Comparison of ENCODE assay signal across 8 mouse cellular contexts in the genomic region with DNA sequence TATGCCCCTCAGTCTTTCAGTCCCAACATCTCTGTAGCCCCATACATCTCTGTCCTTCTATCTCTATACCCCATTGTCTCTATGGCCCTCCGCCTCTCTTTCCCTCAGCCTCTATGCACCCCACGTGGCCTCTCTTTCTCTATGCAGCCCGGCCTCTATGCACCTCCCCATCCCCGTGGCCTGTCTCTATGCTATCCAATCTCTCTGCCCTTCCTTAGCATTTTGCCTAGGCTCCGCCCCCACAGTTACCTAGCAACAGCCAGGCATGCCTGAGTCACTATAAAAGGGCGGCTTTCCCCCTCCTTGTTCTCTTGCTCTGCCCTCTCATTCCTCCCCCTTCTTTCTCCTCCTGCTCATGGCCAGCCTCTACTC. TPM values are rescaled to one million over a fixed set of nuclear protein-coding genes. Genes with fewer than 3 reads are reported as not detected.
DNase-seq lines count a peak whose midpoint lies in the region; ATAC-seq lines count a peak whose summit lies in the region.

No protein-coding gene starts in this region.

- peak overlapping the region; percentile 39 for H3K4me3 ChIP-seq in intestine, embryonic 15.5 days (replicated peaks)

- H3K27ac ChIP-seq in intestine, embryonic 15.5 days: peak overlapping the region; percentile 66

- H3K9me3 ChIP-seq in intestine, embryonic 15.5 days: no peaks in the 10 kb centered on the region

- no peaks in the 10 kb centered on the region for H3K36me3 ChIP-seq in intestine, embryonic 15.5 days

- H3K4me1 ChIP-seq in intestine, embryonic 15.5 days (replicated peaks): no peaks in the 10 kb centered on the region

- ATAC-seq in intestine, embryonic 15.5 days: peak; percentile 90
- peak; percentile 94 for ATAC-seq in megakaryocyte-erythroid progenitor cell, adult 5-6 weeks (replicated peaks; ENCODE audit: low FRiP score, low TSS enrichment, poor library complexity, severe bottlenecking)

- intact Hi-C loops in gastrocnemius, postnatal 36 days (cut with DNase I): no loop called here
- intact Hi-C loops in left cerebral cortex, postnatal 14 days (cut with DNase I): no loop called here

- 30% methylated on average over 6 of the region's 6 CpGs for WGBS in intestine, embryonic 15.5 days

- H3K4me2 ChIP-seq in intestine, embryonic 15.5 days (replicated peaks): peak overlapping the region; percentile 68

- DNase-seq in adrenal gland, adult 8-10 months: peak; percentile 86
- peak; percentile 75 for DNase-seq in embryo, embryonic 11.5 days (ENCODE audit: low read depth, low spot score)
- DNase-seq in gastrocnemius, postnatal 36 days: peak; percentile 23 to 44
- DNase-seq in left cerebral cortex, postnatal 14 days (ENCODE audit: low spot score in 2 of 2): peak; percentile 61 to 83
- peak; percentile 67 for DNase-seq in right cerebral cortex, postnatal 4 days
- DNase-seq in adipocyte (ENCODE audit: low spot score): no peak

- H3K9ac ChIP-seq in intestine, embryonic 15.5 days: peak overlapping the region; percentile 32; the same call in 1 of the 2 replicates

- H3K27me3 ChIP-seq in intestine, embryonic 15.5 days (replicated peaks): no peaks in the 10 kb centered on the region

RNA-seq across cellular contexts. Expression of a gene that starts 11.8 kb away (rescaled TPM):
- total RNA-seq in adrenal gland, adult 8-10 months (2022): 10 to 100 TPM; 46.7 to 65.8 (median 54.7) TPM
- total RNA-seq in gastrocnemius, postnatal 36 days (2021): 10 to 100 TPM; 23.6 to 27.9 TPM
- 60.0 and 68.2 TPM in 2 replicates for polyA plus RNA-seq in intestine, embryonic 15.5 days (2015; fragmentation: Nextera tagmentation; extraction: Ambion mirVana)
- 10 to 100 TPM; 53.0 to 60.0 TPM for total RNA-seq in left cerebral cortex, postnatal 14 days (2021)
- total RNA-seq in megakaryocyte-erythroid progenitor cell, adult 5-6 weeks (2014; fragmentation: Nextera tagmentation): 61.4 and 74.5 TPM in 2 replicates
- 55.7 and 66.7 TPM in 2 replicates for total RNA-seq in megakaryocyte-erythroid progenitor cell, adult 5-6 weeks (2017)
